Mouse (Mus musculus): ENCODE measurements around the gene Hoxa3. TPM values are rescaled to one million over a fixed set of nuclear protein-coding genes. Genes with fewer than 3 reads are reported as not detected.

Gene Hoxa3
- polyA plus RNA-seq, 1 experiment from 2014 or later = 7.0 TPM

DNA sequence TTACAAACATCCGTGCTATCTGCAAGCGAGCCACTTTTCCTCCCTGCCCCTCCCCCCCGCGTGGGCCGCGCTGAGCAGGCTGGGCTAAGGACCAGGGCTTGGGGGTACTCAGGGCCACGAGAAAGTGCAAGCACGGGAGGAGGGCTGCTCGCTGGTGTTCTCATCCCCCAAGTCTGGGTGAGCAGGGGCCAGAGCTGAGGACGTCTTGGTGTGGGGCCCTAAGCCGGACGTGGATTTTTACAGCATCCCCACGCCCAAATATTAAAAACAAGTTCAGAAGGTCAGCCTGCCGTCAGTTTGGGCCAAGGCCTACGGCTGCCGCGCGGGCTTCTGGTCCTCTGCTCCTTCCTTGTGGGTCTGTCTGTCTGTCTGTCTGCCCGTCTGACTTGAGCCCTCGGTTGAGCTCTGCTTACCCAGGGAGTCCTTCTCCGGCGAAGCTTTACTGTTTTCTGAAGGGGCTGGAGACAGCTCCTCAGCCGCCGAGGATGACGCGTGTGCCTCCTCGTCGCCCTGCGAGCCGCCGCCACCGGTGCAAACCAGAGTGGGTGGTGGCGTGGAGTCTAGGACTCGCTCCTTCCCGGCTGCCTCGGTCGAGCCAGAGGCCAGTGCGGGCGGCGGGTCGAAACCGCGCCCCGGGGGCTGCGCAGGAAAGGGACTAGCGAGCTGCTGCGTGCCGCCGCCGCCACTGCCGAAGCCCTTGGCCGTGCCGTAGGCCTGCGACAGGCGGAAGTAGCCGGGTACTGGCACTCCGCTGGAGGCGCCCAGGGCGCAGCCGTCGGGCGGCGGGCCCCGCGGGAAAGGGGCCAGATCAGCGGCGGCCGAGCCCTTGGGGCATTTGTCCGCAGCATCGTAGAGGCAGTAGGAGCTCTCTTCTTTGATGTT, 20.7 kb upstream of the Hoxa3 start:
- peaks cover 32% of the 10 kb centered on the region for H3K4me1 ChIP-seq
- peak; percentile 77 for DNase-seq (ENCODE audit: low spot score)
- peaks cover 77% of the 10 kb centered on the region for H3K36me3 ChIP-seq
- H3K9me3 ChIP-seq (replicated peaks) = no peaks in the 10 kb centered on the region
- peak overlapping the region; percentile 90 for H3K4me3 ChIP-seq
- peak overlapping the region; percentile 99 for H3K27ac ChIP-seq
- peaks cover 57% of the 10 kb centered on the region for H3K27me3 ChIP-seq (ENCODE audit: low read depth, poor library complexity, severe bottlenecking)
- under 1% methylated on average over 70 of the region's 70 CpGs for WGBS

DNA sequence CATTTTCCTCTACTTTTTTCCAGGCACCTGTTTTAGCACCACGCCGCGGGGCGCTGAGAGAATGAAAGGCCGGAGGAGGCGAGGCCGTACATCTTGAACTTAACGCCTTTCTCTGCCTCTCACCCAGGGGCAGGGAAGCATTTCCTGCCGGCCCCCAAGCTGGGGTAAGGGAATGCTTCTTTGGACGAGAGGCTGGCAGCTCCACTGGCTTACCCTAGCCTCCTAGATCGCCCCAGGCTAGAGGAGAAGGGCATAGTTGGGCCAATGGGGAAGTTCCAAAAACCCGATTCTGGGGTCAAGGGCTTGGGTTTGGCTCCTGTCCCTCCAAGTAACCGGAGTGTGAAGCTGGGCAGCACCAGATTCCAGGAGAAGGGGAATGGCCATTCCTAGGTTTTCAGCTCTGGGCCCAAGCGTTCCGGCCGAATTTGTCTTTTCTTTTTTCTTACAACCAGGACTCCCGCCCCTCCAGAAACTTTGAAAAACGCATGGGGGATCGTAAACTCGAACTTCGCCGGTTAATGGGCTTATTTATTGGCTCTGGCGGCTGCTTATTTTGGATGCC, 19.9 kb upstream of the Hoxa3 start:
- H3K4me3 ChIP-seq = peak overlapping the region; percentile 90
- H3K27ac ChIP-seq = peak overlapping the region; percentile 99
- no peaks in the 10 kb centered on the region for H3K9me3 ChIP-seq (replicated peaks)
- peaks cover 76% of the 10 kb centered on the region for H3K36me3 ChIP-seq
- H3K4me1 ChIP-seq = peaks cover 32% of the 10 kb centered on the region
- WGBS = under 1% methylated on average over 23 of the region's 23 CpGs
- peaks cover 55% of the 10 kb centered on the region for H3K27me3 ChIP-seq (ENCODE audit: low read depth, poor library complexity, severe bottlenecking)
- no peak for DNase-seq (ENCODE audit: low spot score)

DNA sequence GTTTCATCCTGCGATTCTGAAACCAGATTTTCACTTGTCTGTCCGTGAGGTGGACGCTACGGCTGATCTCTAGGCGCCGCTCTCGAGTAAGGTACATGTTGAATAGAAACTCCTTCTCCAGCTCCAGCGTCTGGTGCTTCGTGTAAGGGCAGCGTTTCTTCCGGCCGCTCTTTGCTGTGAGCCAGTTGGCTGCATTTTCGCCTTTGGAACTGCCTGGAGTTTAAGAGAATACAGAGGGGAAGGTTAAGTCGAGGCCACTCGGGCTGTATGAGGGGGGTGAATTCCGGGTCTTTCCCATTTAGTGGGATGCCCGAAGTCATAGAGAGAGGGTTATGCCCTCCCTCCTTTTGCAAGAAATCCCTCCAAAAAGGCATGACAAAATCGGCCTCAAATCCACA, 19.4 kb upstream of the Hoxa3 start:
- Histone ChIP-seq H3K4me1 (peaks cover 32% of the 10 kb centered on the region), H3K4me3 (peak overlapping the region; percentile 90), H3K36me3 (peaks cover 71% of the 10 kb centered on the region), H3K27ac (peak overlapping the region; percentile 99), H3K9me3 (replicated peaks) (no peaks in the 10 kb centered on the region), H3K27me3 (ENCODE audit: low read depth, poor library complexity, severe bottlenecking) (peaks cover 51% of the 10 kb centered on the region)
- DNase-seq (ENCODE audit: low spot score) = peak; percentile 70
- under 1% methylated on average over 18 of the region's 18 CpGs for WGBS

DNA sequence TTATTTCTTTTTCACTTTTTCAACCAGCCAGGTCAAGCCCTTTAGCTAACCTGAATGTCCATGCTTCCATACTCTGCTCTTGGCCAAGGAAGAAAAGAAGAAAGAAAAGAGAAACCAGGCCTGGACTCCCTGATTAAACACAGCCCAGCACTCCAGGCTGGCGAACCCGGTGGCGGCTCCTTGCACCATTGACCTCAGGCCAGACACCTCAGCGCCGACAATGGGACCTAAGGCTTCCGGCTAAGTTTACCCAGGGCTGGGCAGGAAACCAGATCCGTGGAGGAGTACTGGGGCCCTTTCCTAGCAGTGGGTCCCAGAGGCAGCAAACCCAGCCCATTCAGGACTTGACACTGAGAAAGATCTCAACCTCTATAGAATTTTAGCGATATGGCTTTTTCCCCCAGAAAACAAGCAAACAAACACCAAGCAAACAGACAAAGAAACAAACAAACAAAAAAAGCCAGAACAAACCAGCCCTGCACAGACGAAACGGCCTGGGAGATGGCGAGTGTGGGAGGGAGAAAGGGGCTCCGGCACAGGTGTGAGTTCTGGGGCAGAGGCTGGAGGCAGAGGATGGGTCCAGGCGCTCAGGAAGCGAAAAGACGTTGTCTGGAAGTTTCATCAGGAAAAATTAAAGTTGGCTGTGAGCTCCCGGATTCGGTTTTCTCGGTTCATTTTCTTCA, 18.9 kb upstream of the Hoxa3 start:
- Histone ChIP-seq H3K27ac (peak overlapping the region; percentile 99), H3K36me3 (peaks cover 69% of the 10 kb centered on the region), H3K4me1 (peaks cover 34% of the 10 kb centered on the region), H3K9me3 (replicated peaks) (no peaks in the 10 kb centered on the region), H3K27me3 (ENCODE audit: low read depth, poor library complexity, severe bottlenecking) (peaks cover 47% of the 10 kb centered on the region), H3K4me3 (peak overlapping the region; percentile 90)
- DNase-seq (ENCODE audit: low spot score) = no peak
- WGBS = under 1% methylated on average over 18 of the region's 18 CpGs

- WGBS = under 1% methylated on average over 28 of the region's 36 CpGs
- H3K9me3 ChIP-seq (replicated peaks) = no peaks in the 10 kb centered on the region
- H3K4me3 ChIP-seq = peak within 1 kb of the TSS; percentile 90
- peak; percentile 93 for DNase-seq (ENCODE audit: low spot score)
- peaks cover 40% of the 10 kb centered on the region for H3K27me3 ChIP-seq (ENCODE audit: low read depth, poor library complexity, severe bottlenecking)
- peak within 1 kb of the TSS; percentile 99 for H3K27ac ChIP-seq
- H3K36me3 ChIP-seq = peaks cover 58% of the 10 kb centered on the region
- peaks cover 26% of the 10 kb centered on the region for H3K4me1 ChIP-seq
These were observed 17.5 kb upstream of the Hoxa3 start, which contains the start of gene Hoxa9 for GRCm38 (mm10) chr6:52230516-52231165. Hoxa9 (minus strand) TSS chr6:52231089.

GRCm38 (mm10) chr6:52229558-52230416, 16.7 kb upstream of the Hoxa3 start:
- under 1% methylated on average over 44 of the region's 44 CpGs for WGBS
- Histone ChIP-seq H3K4me1 (peaks cover 22% of the 10 kb centered on the region), H3K4me3 (peak overlapping the region; percentile 90), H3K27me3 (ENCODE audit: low read depth, poor library complexity, severe bottlenecking) (peaks cover 40% of the 10 kb centered on the region), H3K36me3 (peaks cover 66% of the 10 kb centered on the region), H3K27ac (peak overlapping the region; percentile 99), H3K9me3 (replicated peaks) (no peaks in the 10 kb centered on the region)
- DNase-seq (ENCODE audit: low spot score) = no peak

DNA sequence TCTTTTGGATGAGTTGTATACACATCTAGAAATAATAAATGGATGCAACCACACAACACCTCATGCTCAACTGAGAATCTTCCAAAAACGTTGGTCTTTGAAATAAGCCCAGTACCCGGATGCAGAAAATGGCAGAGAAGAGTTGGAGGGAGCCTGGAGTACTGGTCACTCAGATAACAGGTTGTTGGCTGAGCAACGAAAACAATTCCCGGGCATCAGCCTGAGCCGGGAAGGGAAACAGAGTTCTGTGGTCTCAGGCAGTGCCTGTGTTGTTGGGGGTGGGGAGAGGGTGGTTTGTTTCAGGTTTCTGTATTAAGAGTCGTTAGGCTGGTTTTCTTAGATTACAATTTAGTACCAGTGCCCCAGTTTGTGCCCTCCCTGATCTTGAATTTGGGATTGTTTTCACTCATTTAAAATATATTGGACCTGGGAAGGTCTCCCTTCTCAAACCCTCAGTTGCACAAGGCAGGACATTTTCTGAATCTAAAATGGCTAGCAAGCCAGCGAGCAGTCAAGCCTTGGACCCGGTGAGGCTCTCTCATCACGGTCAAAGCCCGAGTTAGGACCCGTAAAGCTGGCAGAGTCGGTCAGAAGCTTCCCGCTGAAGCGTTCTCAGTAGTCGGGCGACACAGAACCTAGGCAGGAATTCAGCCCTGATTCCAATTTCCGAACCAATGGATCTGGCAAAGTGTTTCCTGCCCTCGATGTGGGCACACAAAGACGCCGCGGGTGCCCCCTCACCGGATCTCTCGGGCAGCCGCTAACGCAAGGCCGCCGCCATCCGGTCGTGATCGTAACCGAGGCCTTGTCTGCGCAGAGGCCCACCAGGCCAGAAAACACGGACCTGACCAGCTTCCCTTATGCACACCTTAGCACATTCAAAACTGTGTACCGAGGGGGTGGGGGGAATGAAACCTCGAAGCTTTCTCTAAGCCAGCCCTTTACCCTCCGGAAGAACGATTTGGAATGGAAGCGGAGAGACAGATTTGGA, 15.6 kb upstream of the Hoxa3 start:
- DNase-seq (ENCODE audit: low spot score) = no peak
- H3K4me1 ChIP-seq = peaks cover 13% of the 10 kb centered on the region
- under 1% methylated on average over 38 of the region's 38 CpGs for WGBS
- H3K36me3 ChIP-seq = peaks cover 66% of the 10 kb centered on the region
- H3K27me3 ChIP-seq (ENCODE audit: low read depth, poor library complexity, severe bottlenecking) = peaks cover 30% of the 10 kb centered on the region
- peak overlapping the region; percentile 99 for H3K27ac ChIP-seq
- no peaks in the 10 kb centered on the region for H3K9me3 ChIP-seq (replicated peaks)
- H3K4me3 ChIP-seq = peak overlapping the region; percentile 90

- Histone ChIP-seq H3K27me3 (ENCODE audit: low read depth, poor library complexity, severe bottlenecking) (peaks cover 25% of the 10 kb centered on the region), H3K4me3 (peak overlapping the region; percentile 90), H3K4me1 (peaks cover 12% of the 10 kb centered on the region), H3K36me3 (peaks cover 66% of the 10 kb centered on the region), H3K9me3 (replicated peaks) (no peaks in the 10 kb centered on the region), H3K27ac (peak overlapping the region; percentile 99)
- no peak for DNase-seq (ENCODE audit: low spot score)
- WGBS = under 1% methylated on average over 11 of the region's 11 CpGs
These were observed 14.5 kb upstream of the Hoxa3 start for GRCm38 (mm10) chr6:52227470-52228222.

DNA sequence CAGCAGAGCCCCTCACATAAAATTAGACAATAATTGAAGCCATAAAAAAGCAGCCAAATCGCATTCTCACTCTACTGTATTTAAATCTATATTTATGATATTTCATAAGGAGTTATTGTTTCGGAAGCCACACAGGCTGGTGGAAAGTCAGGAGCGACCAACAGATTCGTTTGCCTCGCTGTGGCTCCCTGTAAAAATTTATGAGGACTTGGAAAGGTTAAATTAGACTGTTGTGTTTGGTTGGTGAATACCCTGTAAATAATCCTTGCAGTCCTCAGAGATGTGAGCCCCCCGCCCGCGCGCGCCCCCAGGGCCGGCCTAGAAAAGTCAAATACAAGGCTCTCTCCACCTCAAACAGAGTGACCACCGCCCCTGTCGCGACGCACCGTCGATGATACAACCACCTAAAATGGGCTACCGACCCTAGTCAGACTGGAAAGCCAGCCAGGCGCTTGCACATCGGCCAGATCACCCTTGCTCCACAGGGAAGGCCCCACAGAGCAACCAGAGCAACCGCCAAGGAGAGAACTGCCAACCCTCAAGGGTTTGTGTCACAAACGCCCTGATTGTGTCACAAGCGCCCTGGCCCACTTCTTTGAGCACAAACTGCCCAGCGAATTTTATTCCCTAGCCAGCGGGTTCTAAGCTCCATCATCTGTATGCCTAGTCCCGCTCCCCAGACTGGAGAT, 13.6 kb upstream of the Hoxa3 start:
- WGBS = 1% methylated on average over 26 of the region's 26 CpGs
- Histone ChIP-seq H3K36me3 (peaks cover 57% of the 10 kb centered on the region), H3K27me3 (ENCODE audit: low read depth, poor library complexity, severe bottlenecking) (peaks cover 33% of the 10 kb centered on the region), H3K9me3 (replicated peaks) (no peaks in the 10 kb centered on the region), H3K27ac (peak overlapping the region; percentile 99), H3K4me1 (peaks cover 20% of the 10 kb centered on the region), H3K4me3 (peak overlapping the region; percentile 90)
- DNase-seq (ENCODE audit: low spot score) = peak; percentile 85

Data from limb, embryonic 10.5 days (tissue).